8 mouse cellular contexts compared by ENCODE assay signal in the genomic region with DNA sequence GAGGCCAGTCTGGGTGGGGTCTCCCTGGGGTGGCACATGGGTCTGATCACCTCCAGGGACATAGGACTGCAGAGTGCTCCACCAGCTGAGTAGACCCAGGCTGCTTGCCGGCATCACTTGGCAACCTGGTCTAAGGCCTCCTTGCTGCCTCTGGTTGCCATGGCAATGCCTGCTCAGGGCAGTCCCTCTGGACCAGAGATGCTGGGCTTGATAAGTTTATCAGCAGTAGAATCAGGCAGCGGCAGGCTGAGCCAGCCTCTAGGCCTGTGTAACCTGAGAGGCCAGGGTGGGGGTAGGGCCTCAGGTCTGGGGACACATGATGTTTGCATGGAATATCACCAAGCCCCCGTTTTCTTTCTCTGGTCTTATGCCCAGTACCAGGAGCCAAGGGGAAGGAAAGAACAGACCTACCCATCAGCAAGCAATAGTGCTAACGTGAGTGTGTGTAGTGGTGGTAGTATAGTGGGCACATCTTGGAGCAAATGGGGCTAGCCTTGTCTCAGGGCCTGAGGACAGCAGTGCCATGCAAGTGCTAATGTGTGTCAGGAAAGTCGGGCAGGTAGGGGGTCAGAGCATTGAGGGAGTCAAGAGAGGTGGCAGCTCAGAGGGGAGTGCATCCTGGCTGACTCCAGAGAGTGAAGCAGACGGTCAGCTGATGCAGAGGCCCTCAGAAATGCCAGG.
A peak's percentile ranks its signal among the peaks of the same experiment; 100 is the strongest.
DNase-seq lines count a peak whose midpoint lies in the region; ATAC-seq and TF ChIP-seq lines count a peak whose summit lies in the region.

No protein-coding gene starts in this region.

- 21% methylated on average over 6 of the region's 6 CpGs for WGBS in hindbrain, postnatal 0 days
- WGBS in liver, embryonic 15.5 days (ENCODE audit: insufficient replicate concordance) = 46% methylated on average over 6 of the region's 6 CpGs

- no peak overlapping the region for H3K9ac ChIP-seq in hindbrain, postnatal 0 days (replicated peaks; ENCODE audit: low read length)
- H3K9ac ChIP-seq in liver, embryonic 15.5 days = no peak overlapping the region

- peak; percentile 34 for ATAC-seq in hindbrain, postnatal 0 days
- peak; percentile 14; the same call in 1 of the 2 replicates for ATAC-seq in liver, embryonic 15.5 days (ENCODE audit: insufficient read depth)

- no peak for TF ChIP-seq CTCF in hindbrain, postnatal 0 days (IDR thresholded peaks at IDR 0.05; ENCODE audit: low read depth)

- peaks cover 9% of the 10 kb centered on the region for H3K4me1 ChIP-seq in hindbrain, postnatal 0 days (ENCODE audit: insufficient read depth, low read length)
- peaks cover 6% of the 10 kb centered on the region; the same call in 1 of the 2 replicates for H3K4me1 ChIP-seq in liver, embryonic 15.5 days (replicated peaks)

- no peaks in the 10 kb centered on the region for H3K27me3 ChIP-seq in hindbrain, postnatal 0 days (ENCODE audit: insufficient read depth, low read length)
- H3K27me3 ChIP-seq in liver, embryonic 15.5 days = peaks cover under 1% of the 10 kb centered on the region; the same call in 1 of the 2 replicates

- DNase-seq in 3T3-L1 (ENCODE audit: low read depth, low spot score) = peak; percentile 79
- peak; percentile 57 for DNase-seq in brain, adult 2 months (ENCODE audit: low read depth, low spot score)
- peak; percentile 73 for DNase-seq in hindbrain, postnatal 0 days (ENCODE audit: low spot score)
- no peak for DNase-seq in frontal cortex, postnatal 25 days (ENCODE audit: low spot score in 2 of 2)
- DNase-seq in c-Kit-positive CD71-positive TER-119-positive erythroid progenitor cells, embryonic 14.5 days (ENCODE audit: low spot score) = no peak
- DNase-seq in yolk sac, embryonic 10.5 days (ENCODE audit: low spot score) = no peak
- no peak for DNase-seq in cerebellum, adult 9-10 months

- H3K4me3 ChIP-seq in hindbrain, postnatal 0 days (ENCODE audit: low read length) = no peak overlapping the region
- H3K4me3 ChIP-seq in liver, embryonic 15.5 days (replicated peaks) = no peak overlapping the region

- H3K9me3 ChIP-seq in hindbrain, postnatal 0 days (ENCODE audit: low read length) = no peaks in the 10 kb centered on the region
- H3K9me3 ChIP-seq in liver, embryonic 15.5 days (replicated peaks) = no peaks in the 10 kb centered on the region

- no peaks in the 10 kb centered on the region for H3K36me3 ChIP-seq in hindbrain, postnatal 0 days (ENCODE audit: insufficient read depth, low read length)
- H3K36me3 ChIP-seq in liver, embryonic 15.5 days (replicated peaks) = peaks cover 11% of the 10 kb centered on the region

- no peak overlapping the region for H3K4me2 ChIP-seq in hindbrain, postnatal 0 days (ENCODE audit: low read depth, low read length)
- no peak overlapping the region for H3K4me2 ChIP-seq in liver, embryonic 15.5 days

- H3K27ac ChIP-seq in hindbrain, postnatal 0 days = no peak overlapping the region
- no peak overlapping the region for H3K27ac ChIP-seq in liver, embryonic 15.5 days (replicated peaks)

Comparison
In these comparisons a context has a peak if more than half of its experiments do, and no peak if none do; other contexts are left out.
1. DNase-seq: peak in 3T3-L1 (single experiment), brain, adult 2 months (single experiment) and hindbrain, postnatal 0 days (single experiment); none in frontal cortex, postnatal 25 days (0 of 2), c-Kit-positive CD71-positive TER-119-positive erythroid progenitor cells, embryonic 14.5 days (single experiment), yolk sac, embryonic 10.5 days (single experiment) and cerebellum, adult 9-10 months (single experiment).